Mouse (Mus musculus): ENCODE measurements around the gene Ddc.
A peak's percentile ranks its signal among the peaks of the same experiment; 100 is the strongest.

GRCm38 (mm10) chr11:11904995-11905394 lies 7.1 kb upstream of the Ddc start:
- TF ChIP-seq E2F4 (IDR thresholded peaks at IDR 0.05; ENCODE audit: insufficient replicate concordance, low read depth, low read length) (no peak), BHLHE40 (IDR thresholded peaks at IDR 0.05; ENCODE audit: low read depth, low read length) (no peak), POLR2A (IDR thresholded peaks at IDR 0.05; ENCODE audit: low read depth, low read length) (no peak), TCF12 (IDR thresholded peaks at IDR 0.05; ENCODE audit: low read depth, low read length) (no peak), EP300 (IDR thresholded peaks at IDR 0.05; ENCODE audit: low read length) (peak; percentile 64), USF1 (IDR thresholded peaks at IDR 0.05; ENCODE audit: low read depth, low read length) (no peak), ZC3H11A (IDR thresholded peaks at IDR 0.05; ENCODE audit: low read depth, low read length) (no peak), ZKSCAN1 (IDR thresholded peaks at IDR 0.05; ENCODE audit: borderline replicate concordance, low read depth, low read length) (no peak), SMC3 (IDR thresholded peaks at IDR 0.05; ENCODE audit: low read depth, low read length) (no peak), RCOR1 (conservative IDR thresholded peaks at IDR 0.05; ENCODE audit: low read depth, low read length) (no peak), JUN (IDR thresholded peaks at IDR 0.05; ENCODE audit: insufficient read depth, low read depth, low read length) (no peak)

Data from CH12.LX (cell line).